Mouse (Mus musculus): Measurements from ENCODE around the gene St3gal4. TPM values are rescaled to one million over a fixed set of nuclear protein-coding genes. Genes with fewer than 3 reads are reported as not detected.

Gene St3gal4
- total RNA-seq (2023) = 10 to 100 TPM; 70.8 to 73.7 TPM

DNA sequence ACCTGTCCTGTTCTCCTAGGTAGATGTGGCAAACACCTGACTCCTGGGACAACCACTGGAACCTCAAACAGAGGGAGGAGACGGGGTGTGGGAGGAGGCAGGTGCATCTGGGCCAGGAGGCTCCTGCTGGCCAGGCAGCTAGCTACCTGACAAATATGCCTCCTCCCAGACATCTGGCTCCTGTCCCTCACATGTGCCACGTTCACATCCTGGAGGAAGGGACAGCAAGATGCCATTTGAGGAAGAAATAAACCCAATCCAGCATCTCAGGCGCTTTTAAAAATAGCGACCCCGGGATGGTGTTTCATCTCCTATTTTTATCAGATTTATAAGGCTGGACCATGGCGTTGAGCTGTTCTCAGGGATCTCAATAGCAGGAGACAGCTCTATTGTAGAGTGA is at the start of gene St3gal4:
Gene St3gal4, minus strand, starts transcription at position 101 of the 400 bp plus-strand sequence.

Other genes starting within 250 kb of the St3gal4 start
- gene Dcps, start 56.8 kb upstream of the St3gal4 start, total RNA-seq (2023) = 10 to 100 TPM; 19.3 to 22.6 TPM
- gene Srpr, start 80.9 kb upstream of the St3gal4 start, total RNA-seq (2023) = 10 to 100 TPM; 79.6 to 84.8 TPM
- 10 to 100 TPM; 55.8 to 58.9 TPM for gene Tirap, start 81.0 kb upstream of the St3gal4 start, total RNA-seq (2023)
- gene Foxred1, start 91.8 kb upstream of the St3gal4 start, total RNA-seq (2023) = 10 to 100 TPM; 21.4 to 21.6 TPM
- 10 to 100 TPM; 11.6 to 12.3 TPM for gene Fam118b, start 148.5 kb upstream of the St3gal4 start, total RNA-seq (2023)
- gene Rpusd4, start 148.6 kb upstream of the St3gal4 start, total RNA-seq (2023) = 1 to 10 TPM; 8.2 to 9.0 TPM